Mouse (Mus musculus): ENCODE data around the gene En2. TPM values are rescaled to one million over a fixed set of nuclear protein-coding genes. Genes with fewer than 3 reads are reported as not detected.

The En2 gene
- polyA plus RNA-seq, 1 experiment: 0.04 TPM

- Histone ChIP-seq H3K4me1 (replicated peaks; ENCODE audit: control insufficient read depth, insufficient read depth, low read length) (no peaks in the 10 kb centered on the region), H3K4me3 (ENCODE audit: control insufficient read depth, insufficient read depth, low read length) (no peak overlapping the region), H3K27ac (ENCODE audit: control insufficient read depth, insufficient read depth, low read length) (no peak overlapping the region), H3K27me3 (ENCODE audit: control insufficient read depth, insufficient read depth, low read length) (peaks cover 13% of the 10 kb centered on the region; the same call in 1 of the 2 replicates), H3K36me3 (ENCODE audit: control insufficient read depth, insufficient read depth, low read length) (no peaks in the 10 kb centered on the region)
- WGBS: 21% methylated on average over 15 of the region's 15 CpGs
- no peak for DNase-seq
- TF ChIP-seq CTCF (IDR thresholded peaks at IDR 0.05; ENCODE audit: borderline replicate concordance, control insufficient read depth, extremely low read depth, insufficient read depth, low read length, poor library complexity) (no peak), POLR2A (IDR thresholded peaks at IDR 0.05; ENCODE audit: control insufficient read depth, extremely low read depth, insufficient read depth, low read length, poor library complexity) (no peak)
Measured at GRCm38 (mm10) chr5:28211651-28212310, 46.3 kb downstream of the En2 start.

- DNase-seq: no peak
- Histone ChIP-seq H3K4me1 (replicated peaks; ENCODE audit: control insufficient read depth, insufficient read depth, low read length) (no peaks in the 10 kb centered on the region), H3K27me3 (ENCODE audit: control insufficient read depth, insufficient read depth, low read length) (peaks cover 13% of the 10 kb centered on the region; the same call in 1 of the 2 replicates), H3K36me3 (ENCODE audit: control insufficient read depth, insufficient read depth, low read length) (no peaks in the 10 kb centered on the region), H3K4me3 (ENCODE audit: control insufficient read depth, insufficient read depth, low read length) (no peak overlapping the region), H3K27ac (ENCODE audit: control insufficient read depth, insufficient read depth, low read length) (no peak overlapping the region)
- 75% methylated on average over 2 of the region's 2 CpGs for WGBS
- no peak for TF ChIP-seq POLR2A (IDR thresholded peaks at IDR 0.05; ENCODE audit: control insufficient read depth, extremely low read depth, insufficient read depth, low read length, poor library complexity)
Measured at GRCm38 (mm10) chr5:28213441-28213840, 47.9 kb downstream of the En2 start.

- DNase-seq: no peak
- Histone ChIP-seq H3K27me3 (ENCODE audit: control insufficient read depth, insufficient read depth, low read length) (no peaks in the 10 kb centered on the region), H3K4me1 (replicated peaks; ENCODE audit: control insufficient read depth, insufficient read depth, low read length) (no peaks in the 10 kb centered on the region), H3K27ac (ENCODE audit: control insufficient read depth, insufficient read depth, low read length) (no peak overlapping the region), H3K4me3 (ENCODE audit: control insufficient read depth, insufficient read depth, low read length) (no peak overlapping the region), H3K36me3 (ENCODE audit: control insufficient read depth, insufficient read depth, low read length) (no peaks in the 10 kb centered on the region)
- WGBS: 92% methylated on average over 1 of the region's 1 CpGs
- TF ChIP-seq CTCF (IDR thresholded peaks at IDR 0.05; ENCODE audit: borderline replicate concordance, control insufficient read depth, extremely low read depth, insufficient read depth, low read length, poor library complexity) (no peak), POLR2A (IDR thresholded peaks at IDR 0.05; ENCODE audit: control insufficient read depth, extremely low read depth, insufficient read depth, low read length, poor library complexity) (no peak)
Measured at GRCm38 (mm10) chr5:28219596-28219995, 54.1 kb downstream of the En2 start.

Other genes with a start within 250 kb of the En2 start
- 39.6 and 51.7 TPM in 2 replicates for gene Insig1, start 94.3 kb upstream of the En2 start, polyA plus RNA-seq (2012; rRNA removed)
- 0.06 TPM in 1 of 2 replicates, not detected in the other for gene Cnpy1, start 80.1 kb downstream of the En2 start, polyA plus RNA-seq (2012; rRNA removed)
- gene Rbm33, start 151.4 kb downstream of the En2 start, polyA plus RNA-seq (2012; rRNA removed): 80.9 and 89.7 TPM in 2 replicates